Mouse (Mus musculus): Measurements from ENCODE around the gene Rpl9-ps6. TPM values are rescaled to one million over a fixed set of nuclear protein-coding genes. Genes with fewer than 3 reads are reported as not detected.

Rpl9-ps6 gene
- total RNA-seq (2021), result 10 to 100 TPM; 43.7 to 46.4 TPM
- long read RNA-seq, experiment 1, transcript Rpl9-ps6-201 (1 exons, 714 nt), result major isoform, 18 of 18 reads
- long read RNA-seq, experiment 1, partial matches to known transcripts, result 0 of 18 reads
- long read RNA-seq, experiment 1, other reads (novel, unspliced or antisense), result 0 of 18 reads
- long read RNA-seq, experiment 2, transcript Rpl9-ps6-201 (1 exons, 714 nt), result major isoform, 8 of 8 reads
- long read RNA-seq, experiment 2, partial matches to known transcripts, result 0 of 8 reads
- long read RNA-seq, experiment 2, other reads (novel, unspliced or antisense), result 0 of 8 reads

- DNase-seq, result no peak
Measured at GRCm38 (mm10) chr19:32466478-32466877, at the start of gene Rpl9-ps6. TSS of gene Rpl9-ps6 (minus strand) at chr19:32466578.

- no peak for DNase-seq
Measured at GRCm38 (mm10) chr19:32512518-32512917, 46.1 kb upstream of the Rpl9-ps6 start.

- no peak for DNase-seq
Measured at GRCm38 (mm10) chr19:32510962-32511361, 44.6 kb upstream of the Rpl9-ps6 start.

- no peak for DNase-seq
Measured at GRCm38 (mm10) chr19:32510267-32510666, 43.9 kb upstream of the Rpl9-ps6 start.

DNA sequence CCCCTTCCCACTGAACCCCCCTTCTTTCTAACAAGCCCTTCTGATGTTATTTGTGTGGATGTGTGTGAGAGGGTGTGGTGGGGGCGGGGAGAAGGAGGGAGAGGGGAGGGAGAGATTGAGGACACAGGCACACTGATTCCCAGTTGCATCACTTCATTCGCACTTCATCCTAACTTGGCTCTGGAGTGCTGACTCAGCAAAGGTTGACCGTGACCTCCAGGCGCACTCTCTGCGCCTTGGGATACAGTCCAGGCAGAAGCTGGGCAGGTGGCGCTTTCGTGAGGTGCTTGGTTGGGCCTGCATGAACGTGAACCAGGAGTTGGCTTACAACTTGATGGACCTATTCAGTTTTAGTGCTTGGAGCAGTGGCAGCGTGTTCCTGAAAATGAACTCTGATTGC is 41.1 kb upstream of the Rpl9-ps6 start:
- DNase-seq, result no peak

DNA sequence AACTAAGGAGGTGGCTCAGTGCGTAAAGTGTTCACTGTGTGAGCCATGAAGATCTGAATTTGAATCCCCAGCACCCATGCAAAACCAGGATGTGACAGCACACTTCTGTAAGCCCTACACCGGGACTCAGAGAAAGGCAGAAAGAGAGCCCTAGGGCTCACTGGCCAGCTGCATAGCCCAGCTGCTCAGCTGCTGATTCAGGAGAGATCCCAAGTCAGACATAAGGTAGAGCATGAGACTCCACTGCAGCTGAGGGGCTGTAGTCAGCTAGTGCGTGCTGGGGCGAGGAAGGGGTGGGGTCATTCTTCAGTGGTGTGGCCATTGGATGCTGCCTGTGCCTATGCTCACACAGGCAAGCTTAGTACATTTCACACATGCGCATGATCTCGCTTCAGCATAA is 40.7 kb upstream of the Rpl9-ps6 start:
- no peak for DNase-seq

DNA sequence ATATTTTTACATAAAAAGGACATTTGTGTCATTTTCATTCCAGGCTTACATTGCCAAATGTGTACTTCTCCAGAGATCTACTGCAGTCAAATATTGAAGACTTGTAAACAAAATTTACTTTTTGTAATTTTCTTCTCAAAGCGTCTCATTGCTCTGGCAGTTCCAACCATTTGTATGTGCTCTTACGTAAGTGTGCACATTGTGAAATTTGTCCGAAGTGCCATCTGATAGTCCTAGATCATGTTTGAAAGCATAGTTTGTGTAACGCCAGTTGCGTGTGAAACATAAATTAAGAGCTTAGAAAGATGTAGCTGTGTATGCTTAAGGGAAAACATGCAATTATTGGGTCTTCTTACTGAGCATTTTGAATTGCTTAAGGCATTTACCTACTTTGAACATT is 40.1 kb upstream of the Rpl9-ps6 start:
- no peak for DNase-seq

DNA sequence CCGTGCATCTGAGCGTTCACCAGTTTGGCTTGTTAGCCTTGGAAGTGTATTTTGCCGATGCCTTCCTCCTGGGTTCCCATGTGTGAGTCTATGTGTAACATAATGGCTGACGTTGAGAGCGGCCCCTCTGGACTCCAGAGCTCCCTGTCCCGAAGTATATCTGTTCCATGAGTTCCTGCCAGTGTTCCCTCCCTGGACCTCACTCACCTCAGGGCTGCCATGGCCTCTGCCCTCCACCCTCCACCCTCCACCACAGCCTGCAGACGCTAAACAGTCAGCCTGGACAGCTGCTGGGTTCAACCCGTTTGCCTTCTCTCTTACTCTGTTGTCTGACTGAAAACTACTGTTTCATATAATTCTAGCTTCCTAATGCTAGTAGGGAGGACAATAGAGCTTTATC is 39.7 kb upstream of the Rpl9-ps6 start:
- DNase-seq, result no peak

GRCm38 (mm10) chr19:32501414-32501813 is 35.0 kb upstream of the Rpl9-ps6 start:
- DNase-seq, result no peak

GRCm38 (mm10) chr19:32498002-32498401 is 31.6 kb upstream of the Rpl9-ps6 start:
- no peak for DNase-seq

- no peak for DNase-seq
Measured at GRCm38 (mm10) chr19:32497411-32497810, 31.0 kb upstream of the Rpl9-ps6 start.

GRCm38 (mm10) chr19:32495034-32495433 is 28.7 kb upstream of the Rpl9-ps6 start:
- DNase-seq, result no peak

GRCm38 (mm10) chr19:32494611-32495010 is 28.2 kb upstream of the Rpl9-ps6 start:
- no peak for DNase-seq

DNA sequence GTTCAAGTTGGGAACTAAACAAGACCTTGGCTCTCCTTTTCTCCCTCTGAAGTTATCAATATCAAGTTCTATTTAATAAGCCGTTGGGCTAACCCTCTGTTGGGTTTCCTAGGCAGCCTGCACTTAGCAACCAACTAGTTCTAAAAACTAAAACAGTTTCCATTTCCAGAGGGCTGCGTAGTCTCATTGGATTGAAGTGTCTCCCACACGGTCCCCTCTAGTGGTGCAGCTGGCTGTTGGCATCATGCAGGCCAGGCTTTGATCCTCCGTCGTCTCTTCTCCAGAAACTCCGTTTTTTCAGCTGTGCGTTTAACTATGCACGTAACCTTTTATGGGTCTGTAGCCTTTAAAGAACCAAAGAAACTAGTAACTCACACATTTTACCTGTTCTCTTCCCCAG is 27.1 kb upstream of the Rpl9-ps6 start:
- no peak for DNase-seq

DNA sequence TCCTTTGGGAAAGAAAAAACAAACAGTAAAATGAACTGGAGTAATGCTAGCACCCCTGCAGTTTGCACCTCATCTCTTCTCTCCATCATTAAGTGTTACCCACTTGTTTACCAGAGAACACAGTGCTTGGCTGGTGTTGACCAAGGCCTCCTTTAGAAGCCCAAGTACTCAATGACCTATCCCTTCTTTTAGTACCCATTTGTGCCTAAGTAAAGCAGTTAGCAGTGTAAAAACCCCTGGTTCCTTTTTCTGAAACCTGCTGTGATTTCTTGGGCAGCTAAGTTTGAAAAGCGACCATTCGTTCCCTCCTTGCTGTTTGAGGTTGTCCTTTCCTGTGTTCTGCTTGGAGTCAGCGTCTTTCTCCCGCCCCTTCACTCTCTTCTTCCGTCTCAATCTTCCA is 26.6 kb upstream of the Rpl9-ps6 start:
- DNase-seq, result no peak

GRCm38 (mm10) chr19:32492339-32492738 is 26.0 kb upstream of the Rpl9-ps6 start:
- DNase-seq, result no peak

DNA sequence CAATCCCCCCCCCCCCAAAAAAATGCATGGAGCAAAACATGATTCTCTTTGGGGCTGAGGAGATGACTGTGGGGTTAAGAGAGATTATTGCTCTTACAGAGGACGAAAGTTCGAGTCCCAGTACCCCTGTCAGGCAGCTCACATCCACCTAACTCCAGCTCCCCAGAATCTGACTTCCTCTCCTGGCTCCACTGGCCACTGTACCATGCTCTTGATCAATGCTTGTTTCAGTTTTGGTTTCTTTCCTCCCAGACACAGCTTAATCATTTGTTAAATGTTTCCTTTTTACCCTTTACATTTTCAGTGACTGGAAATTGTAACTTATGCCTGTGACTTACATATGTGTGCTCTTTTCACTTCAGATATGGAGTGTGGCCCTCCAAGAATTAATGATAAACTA is 24.6 kb upstream of the Rpl9-ps6 start:
- DNase-seq, result no peak

- DNase-seq, result no peak
Measured at GRCm38 (mm10) chr19:32489166-32489895, 23.0 kb upstream of the Rpl9-ps6 start.

DNA sequence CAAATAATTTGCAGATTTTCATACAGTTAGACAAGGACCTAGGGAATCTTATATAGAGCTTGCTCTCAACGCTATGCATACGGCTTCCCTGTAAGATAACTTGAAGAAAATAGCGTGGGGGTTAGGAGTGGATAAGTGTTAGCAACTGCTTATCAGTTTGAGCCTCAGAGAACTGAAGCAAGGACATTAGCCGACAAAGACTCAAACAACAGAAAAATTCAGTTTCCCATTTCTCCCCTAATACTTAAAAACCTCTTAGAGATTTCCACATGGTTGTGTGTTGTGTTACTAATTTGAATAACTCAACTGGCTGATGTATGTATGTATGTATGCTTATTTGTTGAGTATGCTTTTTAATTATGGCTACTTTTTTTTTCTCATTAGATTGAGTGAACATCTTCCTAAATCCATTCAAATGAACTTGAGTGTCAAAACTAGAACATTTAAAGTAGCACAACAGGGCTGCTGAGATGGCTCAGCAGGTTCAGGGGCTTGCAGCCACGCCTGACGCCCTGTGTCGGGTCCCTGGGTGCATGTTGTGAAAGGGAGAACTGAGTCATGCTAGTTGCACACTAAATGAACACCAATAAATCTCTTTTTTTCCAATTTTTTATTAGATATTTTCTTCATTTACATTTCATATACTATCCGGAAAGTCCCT is 21.3 kb upstream of the Rpl9-ps6 start:
- no peak for DNase-seq

- DNase-seq, result peak; percentile 43
Measured at GRCm38 (mm10) chr19:32486106-32486724, 19.8 kb upstream of the Rpl9-ps6 start.

- peak; percentile 86 for DNase-seq
Measured at GRCm38 (mm10) chr19:32485681-32486105, 19.3 kb upstream of the Rpl9-ps6 start, which contains the start of gene Minpp1. TSS of gene Minpp1 (plus strand) at chr19:32485769.

GRCm38 (mm10) chr19:32484941-32485660 is 18.7 kb upstream of the Rpl9-ps6 start:
- no peak for DNase-seq

All from gastrocnemius, postnatal 10 days (tissue).